Mouse (Mus musculus): Measurements from ENCODE around the gene Pcnx2.
A peak's percentile ranks its signal among the peaks of the same experiment; 100 is the strongest.

Pcnx2 gene

DNA sequence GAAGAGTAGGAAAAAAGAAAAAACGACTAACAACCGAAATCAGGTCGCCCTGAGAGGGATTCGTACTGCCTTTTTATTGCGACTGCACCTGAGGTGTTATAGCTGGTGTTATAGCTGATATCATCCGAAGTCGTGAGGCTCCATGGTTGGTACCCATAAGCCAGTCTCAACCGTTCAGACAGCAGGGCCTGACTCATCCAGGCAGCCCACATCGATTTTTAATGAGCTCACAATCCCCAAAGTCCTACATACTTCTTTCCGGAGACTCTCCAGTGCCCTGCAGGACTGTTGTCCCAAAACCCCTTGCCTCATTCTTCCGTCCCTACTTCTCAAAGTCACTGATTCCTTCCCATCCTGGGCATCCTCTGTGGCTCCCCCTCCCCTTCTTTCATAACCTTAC is 729 bp downstream of the Pcnx2 start:
- no peak for DNase-seq (ENCODE audit: low spot score)

GRCm38 (mm10) chr8:125889920-125890319 is 8.2 kb downstream of the Pcnx2 start:
- DNase-seq (ENCODE audit: low spot score) = no peak

- no peak for DNase-seq (ENCODE audit: low spot score)
These were observed 10.6 kb downstream of the Pcnx2 start for GRCm38 (mm10) chr8:125887549-125887948.

- DNase-seq (ENCODE audit: low spot score) = no peak
These were observed 17.7 kb downstream of the Pcnx2 start for GRCm38 (mm10) chr8:125880447-125880846.

DNA sequence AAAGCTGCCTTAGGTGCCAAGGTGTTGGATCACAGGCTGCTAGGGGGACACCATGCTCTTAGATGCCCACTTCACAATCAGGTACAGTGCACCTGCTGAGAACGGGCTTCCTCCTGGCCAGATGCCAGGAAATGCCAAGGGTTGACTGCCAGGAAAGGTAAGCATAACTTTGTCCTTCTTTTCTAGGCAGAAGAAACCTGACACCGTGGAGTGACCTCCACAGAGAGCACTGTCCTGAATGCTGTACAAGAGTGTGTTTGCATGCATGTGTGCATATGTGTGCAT is 24.9 kb downstream of the Pcnx2 start:
- no peak for DNase-seq (ENCODE audit: low spot score)

- DNase-seq (ENCODE audit: low spot score) = no peak
These were observed 25.4 kb downstream of the Pcnx2 start for GRCm38 (mm10) chr8:125872501-125873249.

GRCm38 (mm10) chr8:125870821-125871321 is 27.2 kb downstream of the Pcnx2 start:
- peak; percentile 86 for DNase-seq (ENCODE audit: low spot score)

DNA sequence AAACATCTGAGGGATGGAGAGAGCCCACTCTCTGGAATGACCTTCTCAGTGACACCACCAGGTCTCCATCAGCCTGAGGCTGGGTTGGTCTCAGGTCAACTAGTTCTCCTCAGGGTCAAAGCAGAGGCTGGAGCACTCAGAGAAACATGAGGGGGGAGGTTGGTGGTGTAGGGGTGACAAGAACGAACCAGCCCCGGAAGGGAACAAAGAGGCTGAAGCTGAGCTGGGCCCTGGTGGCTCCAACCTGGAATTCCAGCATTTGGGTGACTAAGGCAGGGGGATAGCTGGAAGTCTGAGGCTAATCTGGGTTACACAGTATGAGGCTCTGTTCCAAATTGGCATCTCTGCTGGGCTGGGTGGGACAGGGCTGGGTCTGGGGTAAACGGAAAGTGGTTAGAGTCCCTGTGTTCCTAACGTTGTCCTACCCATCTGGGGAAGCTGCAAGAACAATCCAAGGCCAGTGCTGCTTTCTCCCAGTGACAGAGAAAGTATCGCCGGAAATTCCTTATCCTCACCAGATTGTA is 27.9 kb downstream of the Pcnx2 start:
- no peak for DNase-seq (ENCODE audit: low spot score)

DNA sequence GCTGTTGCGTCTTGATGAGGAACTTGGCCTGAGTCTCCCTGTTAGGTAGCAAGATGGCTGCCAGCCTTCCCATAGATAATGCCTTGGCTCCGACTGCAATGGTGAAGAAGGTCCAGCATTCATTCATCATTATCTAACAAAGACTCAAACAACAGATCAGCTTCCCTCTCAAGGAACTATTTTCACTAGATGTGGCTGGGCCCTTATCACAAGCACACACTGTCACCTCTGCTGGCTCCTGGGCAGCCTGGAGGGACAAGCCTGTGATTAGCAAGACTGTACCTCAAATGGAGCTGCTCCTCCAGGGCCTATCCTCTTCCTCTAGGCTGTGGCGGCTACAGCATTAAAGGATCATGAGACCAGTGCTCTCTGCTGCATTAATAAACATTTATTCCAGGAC is 28.4 kb downstream of the Pcnx2 start:
- no peak for DNase-seq (ENCODE audit: low spot score)

- no peak for DNase-seq (ENCODE audit: low spot score)
These were observed 29.6 kb downstream of the Pcnx2 start for GRCm38 (mm10) chr8:125868552-125868951.

- no peak for DNase-seq (ENCODE audit: low spot score)
These were observed 32.0 kb downstream of the Pcnx2 start for GRCm38 (mm10) chr8:125866125-125866524.

GRCm38 (mm10) chr8:125857251-125857650 is 40.9 kb downstream of the Pcnx2 start:
- DNase-seq (ENCODE audit: low spot score) = no peak

GRCm38 (mm10) chr8:125856160-125856559 is 42.0 kb downstream of the Pcnx2 start:
- no peak for DNase-seq (ENCODE audit: low spot score)

DNA sequence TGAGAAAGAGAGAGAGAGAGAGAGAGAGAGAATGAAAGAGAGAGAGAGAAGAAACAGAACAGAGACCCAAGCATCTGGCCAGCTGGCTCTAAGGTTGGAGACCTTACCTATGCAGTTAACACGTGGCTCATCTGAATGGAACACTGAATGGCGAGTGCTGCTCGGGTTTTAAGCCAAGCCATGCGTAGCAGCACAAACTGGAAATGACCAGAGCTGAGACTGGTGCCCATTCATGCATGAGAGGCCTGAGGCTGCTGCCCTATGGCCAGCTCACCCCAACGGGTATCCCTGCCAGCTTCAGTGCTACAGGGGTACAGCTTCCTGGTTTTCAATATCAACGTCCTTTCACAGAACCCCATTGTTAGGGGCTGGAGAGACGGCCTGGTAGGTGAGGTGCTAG is 43.7 kb downstream of the Pcnx2 start:
- DNase-seq (ENCODE audit: low spot score) = no peak

GRCm38 (mm10) chr8:125853300-125853699 is 44.8 kb downstream of the Pcnx2 start:
- no peak for DNase-seq (ENCODE audit: low spot score)

- no peak for DNase-seq (ENCODE audit: low spot score)
These were observed 48.9 kb downstream of the Pcnx2 start for GRCm38 (mm10) chr8:125849181-125849580.

- peak; percentile 53 for DNase-seq (ENCODE audit: low spot score)
These were observed 50.3 kb downstream of the Pcnx2 start for GRCm38 (mm10) chr8:125847842-125848241.

- no peak for DNase-seq (ENCODE audit: low spot score)
These were observed 52.8 kb downstream of the Pcnx2 start for GRCm38 (mm10) chr8:125845281-125845680.

DNA sequence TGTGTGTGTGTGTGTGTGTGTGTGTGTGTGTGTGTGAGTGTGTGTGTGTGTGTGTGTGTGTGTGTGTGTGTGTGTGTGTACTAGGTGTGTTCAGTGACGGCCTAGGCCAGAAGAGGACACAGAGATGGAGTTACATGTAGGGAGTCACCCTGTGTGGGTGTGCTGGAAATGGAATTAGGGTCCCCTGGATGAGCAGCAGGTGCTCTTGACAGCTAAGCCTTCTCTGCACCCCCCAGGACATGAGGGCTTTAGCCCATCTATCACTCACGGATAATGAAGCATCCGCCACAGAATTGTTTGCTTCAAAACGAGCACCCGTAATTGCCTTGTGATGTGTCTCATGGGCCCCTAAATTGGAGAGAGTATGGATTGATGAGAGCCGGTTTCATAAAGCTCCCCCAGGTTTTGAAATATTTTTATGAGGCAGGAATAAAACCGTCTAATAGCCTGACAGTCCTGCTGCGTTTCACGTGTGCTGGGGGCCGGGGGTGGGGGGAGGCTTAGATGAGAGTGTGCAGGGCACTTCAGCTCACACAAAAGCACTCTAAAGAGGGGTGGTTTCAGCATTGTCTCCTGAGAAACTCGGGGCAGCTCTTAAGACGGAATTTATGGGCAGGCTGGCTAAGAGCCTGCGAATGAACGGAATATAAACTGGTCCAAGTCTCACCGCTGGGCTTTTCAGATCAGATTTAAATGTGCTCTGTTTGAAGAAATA is 54.8 kb downstream of the Pcnx2 start:
- DNase-seq (ENCODE audit: low spot score) = no peak

DNA sequence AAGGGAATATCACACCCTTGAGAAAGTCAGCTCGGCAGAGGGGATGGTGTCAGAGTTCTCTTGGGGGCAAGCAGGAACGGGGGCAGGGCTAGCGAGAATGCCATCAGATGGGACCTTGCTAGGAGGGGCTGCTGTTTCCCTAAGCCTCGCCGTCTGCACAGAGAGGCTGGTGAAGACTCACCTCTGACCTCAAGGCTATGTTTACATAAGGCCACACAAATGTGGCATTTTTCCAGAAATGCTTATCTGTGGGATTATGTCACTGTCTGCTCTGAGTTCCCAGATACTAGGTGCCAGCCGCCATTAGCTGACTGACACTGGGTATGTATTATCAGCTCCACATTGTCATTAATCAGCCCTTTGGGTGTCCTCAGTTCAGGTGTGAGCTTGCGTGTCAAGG is 56.0 kb downstream of the Pcnx2 start:
- DNase-seq (ENCODE audit: low spot score) = no peak

GRCm38 (mm10) chr8:125824688-125825087 is 73.4 kb downstream of the Pcnx2 start:
- DNase-seq (ENCODE audit: low spot score) = peak; percentile 55

GRCm38 (mm10) chr8:125823719-125824118 is 74.4 kb downstream of the Pcnx2 start:
- no peak for DNase-seq (ENCODE audit: low spot score)

GRCm38 (mm10) chr8:125822065-125822464 is 76.1 kb downstream of the Pcnx2 start:
- DNase-seq (ENCODE audit: low spot score) = no peak

Measured in retina, embryonic 14.5 days (tissue).